Mouse (Mus musculus) midbrain, embryonic 13.5 days (tissue): Measurements from ENCODE around the gene Aire. TPM values are rescaled to one million over a fixed set of nuclear protein-coding genes. Genes with fewer than 3 reads are reported as not detected.
A peak's percentile ranks its signal among the peaks of the same experiment; 100 is the strongest.

Experiments
- ATAC-seq: fragments of 200-750 bp; cut with Nextera tagmentation; 2 replicates; pipeline ENCODE4 v1.8.0; 2017; ENCODE audit warnings: mild to moderate bottlenecking, moderate TSS enrichment, moderate library complexity
- H3K27ac ChIP-seq: fragments of 300-500 bp; sonication (generic); 2 replicates; pipeline ENCODE4 v1.5.1; 2015; ENCODE audit warnings: inconsistent platforms, mild to moderate bottlenecking, moderate library complexity
- H3K27me3 ChIP-seq: fragments of 300-500 bp; sonication (generic); 2 replicates; pipeline ENCODE4 v1.6.1; 2015; ENCODE audit warnings: mild to moderate bottlenecking, inconsistent platforms
- H3K36me3 ChIP-seq: fragments of 300-500 bp; sonication (generic); 2 replicates; pipeline ENCODE4 v1.6.1; 2015; ENCODE audit warnings: mild to moderate bottlenecking, inconsistent platforms
- H3K4me1 ChIP-seq: fragments of 300-500 bp; sonication (generic); replicated peaks from 2 replicates; pipeline ENCODE4 v1.6.1; 2015; ENCODE audit warnings: inconsistent platforms
- H3K4me2 ChIP-seq: fragments of 300-500 bp; sonication (generic); replicated peaks from 2 replicates; pipeline ENCODE4 v1.6.1; 2015; ENCODE audit warnings: moderate library complexity, mild to moderate bottlenecking, inconsistent platforms
- H3K4me3 ChIP-seq: fragments of 300-500 bp; sonication (generic); replicated peaks from 2 replicates; pipeline ENCODE4 v1.5.1; 2015; ENCODE audit warnings: mild to moderate bottlenecking, inconsistent platforms
- H3K9ac ChIP-seq: fragments of 300-500 bp; sonication (generic); replicated peaks from 2 replicates; pipeline ENCODE4 v1.6.1; 2015; ENCODE audit warnings: mild to moderate bottlenecking, inconsistent platforms
- H3K9me3 ChIP-seq: fragments of 300-500 bp; sonication (generic); 2 replicates; pipeline ENCODE4 v1.6.1; 2016; ENCODE audit warnings: mild to moderate bottlenecking, inconsistent platforms
- WGBS: fragments of 180-500 bp; shearing (Covaris S2); methylation state at CpG from one replicate; pipeline ENCODE4 v1.1.7; 2015; 5-methylcytosine and 5-hydroxymethylcytosine counted together
- polyA plus RNA-seq: library from polyadenylated mRNA; unstranded; fragments of >200 nt; fragmentation: Nextera tagmentation; extraction: Ambion mirVana; gene quantifications from 2 replicates; pipeline ENCODE4 v1.2.1, GENCODE M21; 2015

The Aire gene
- 0.10 and 0.24 TPM in 2 replicates for polyA plus RNA-seq

DNA sequence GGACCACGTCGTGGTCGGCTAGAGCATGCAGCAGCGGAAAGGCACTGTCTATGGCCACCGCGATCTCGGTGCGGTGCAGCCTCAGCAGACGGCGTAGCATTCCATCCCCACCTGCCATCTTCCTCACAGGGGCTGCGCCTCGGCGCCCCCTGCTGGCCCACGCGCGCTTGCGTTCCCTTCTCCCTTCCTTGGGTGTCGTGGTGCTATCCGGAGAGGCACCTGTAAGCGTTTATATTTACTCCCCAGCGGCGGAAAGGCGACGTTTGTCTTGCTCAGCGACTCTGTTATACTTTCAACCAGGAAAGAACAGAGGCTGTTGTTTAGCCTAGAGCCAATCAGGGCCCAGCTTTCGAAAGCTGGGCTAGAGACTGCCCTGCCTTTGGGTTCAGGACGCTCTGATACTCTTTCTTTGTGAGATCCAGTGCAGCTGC, at the start of gene Aire:
Gene Aire, minus strand, starts transcription at position 205 of the 431 bp plus-strand sequence.
- H3K4me1 ChIP-seq = peaks cover 7% of the 10 kb centered on the region; the same call in 1 of the 2 replicates
- peak within 1 kb of the TSS; percentile 55 for H3K4me2 ChIP-seq
- WGBS = 1% methylated on average over 27 of the region's 27 CpGs
- H3K36me3 ChIP-seq = no peaks in the 10 kb centered on the region
- H3K9ac ChIP-seq = no peak within 1 kb of the TSS; the same call in 1 of the 2 replicates
- H3K9me3 ChIP-seq = no peaks in the 10 kb centered on the region
- H3K4me3 ChIP-seq = peak within 1 kb of the TSS; percentile 24
- H3K27me3 ChIP-seq = no peaks in the 10 kb centered on the region
- peak; percentile 81 for ATAC-seq
- H3K27ac ChIP-seq = no peak within 1 kb of the TSS

DNA sequence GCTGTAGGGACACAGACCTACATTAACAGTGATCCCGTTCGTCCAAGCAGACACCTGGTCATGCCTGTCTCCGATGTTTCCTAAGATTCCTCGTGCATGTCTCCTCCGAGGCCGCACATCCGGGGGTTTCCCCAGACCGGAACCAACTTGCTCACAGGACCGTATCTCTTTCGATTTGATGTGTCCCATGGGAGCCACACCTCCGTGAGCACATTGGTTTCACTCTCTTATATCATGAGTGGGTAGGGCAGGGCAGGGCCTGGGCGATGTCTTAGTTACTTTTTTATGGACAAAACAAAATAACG, 49.3 kb upstream of the Aire start:
- Histone ChIP-seq H3K9me3 (no peaks in the 10 kb centered on the region), H3K4me3 (no peak overlapping the region), H3K9ac (no peak overlapping the region), H3K4me2 (no peak overlapping the region), H3K36me3 (no peaks in the 10 kb centered on the region), H3K4me1 (no peaks in the 10 kb centered on the region), H3K27me3 (no peaks in the 10 kb centered on the region), H3K27ac (no peak overlapping the region)
- 91% methylated on average over 13 of the region's 13 CpGs for WGBS
- no peak for ATAC-seq

DNA sequence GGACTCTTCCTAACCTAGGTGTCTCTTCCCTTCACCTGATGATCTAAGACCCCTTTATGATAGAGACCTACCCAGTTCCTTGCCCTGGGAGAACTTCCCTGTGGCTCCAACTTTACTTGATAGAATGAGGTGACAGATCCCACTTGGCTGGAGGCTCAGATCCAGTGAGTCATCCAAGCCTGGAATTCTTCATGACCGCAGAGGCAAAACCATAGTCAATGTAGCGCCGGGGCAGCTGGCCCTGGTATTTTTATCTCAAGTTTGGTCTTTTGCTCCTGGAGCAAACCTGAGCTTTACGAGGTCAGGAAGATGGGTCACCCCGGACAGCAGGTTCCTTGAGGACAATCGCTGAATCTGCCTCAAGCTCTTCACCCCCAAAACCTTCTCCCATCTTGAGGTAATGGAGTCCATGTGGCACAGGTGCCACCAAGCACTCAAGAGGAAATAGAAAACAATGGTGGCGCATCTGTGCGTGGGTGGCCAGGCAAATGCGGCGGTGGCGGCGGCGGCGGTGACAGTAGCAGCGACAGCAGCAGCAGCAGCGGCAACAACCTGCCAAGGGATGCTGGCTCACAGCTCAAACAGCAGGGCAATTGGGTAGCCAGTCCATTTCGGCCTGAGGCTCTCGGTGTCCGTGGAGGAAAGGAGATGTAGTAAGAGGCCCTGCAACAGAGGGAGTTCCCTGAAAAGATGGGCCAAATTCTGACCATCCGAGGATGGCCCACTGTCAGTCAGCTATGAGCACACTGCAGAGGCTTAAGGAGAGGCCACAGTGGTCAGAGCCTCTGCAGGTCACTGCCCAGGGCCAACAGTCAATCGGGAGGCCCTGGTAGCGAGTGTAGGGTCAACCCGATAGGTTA, 48.7 kb upstream of the Aire start:
- no peaks in the 10 kb centered on the region for H3K36me3 ChIP-seq
- no peak overlapping the region for H3K4me2 ChIP-seq
- no peak overlapping the region for H3K27ac ChIP-seq
- H3K4me3 ChIP-seq = no peak overlapping the region
- H3K9ac ChIP-seq = no peak overlapping the region
- H3K9me3 ChIP-seq = no peaks in the 10 kb centered on the region
- ATAC-seq = no peak
- H3K4me1 ChIP-seq = no peaks in the 10 kb centered on the region
- H3K27me3 ChIP-seq = no peaks in the 10 kb centered on the region
- WGBS = 89% methylated on average over 23 of the region's 23 CpGs

DNA sequence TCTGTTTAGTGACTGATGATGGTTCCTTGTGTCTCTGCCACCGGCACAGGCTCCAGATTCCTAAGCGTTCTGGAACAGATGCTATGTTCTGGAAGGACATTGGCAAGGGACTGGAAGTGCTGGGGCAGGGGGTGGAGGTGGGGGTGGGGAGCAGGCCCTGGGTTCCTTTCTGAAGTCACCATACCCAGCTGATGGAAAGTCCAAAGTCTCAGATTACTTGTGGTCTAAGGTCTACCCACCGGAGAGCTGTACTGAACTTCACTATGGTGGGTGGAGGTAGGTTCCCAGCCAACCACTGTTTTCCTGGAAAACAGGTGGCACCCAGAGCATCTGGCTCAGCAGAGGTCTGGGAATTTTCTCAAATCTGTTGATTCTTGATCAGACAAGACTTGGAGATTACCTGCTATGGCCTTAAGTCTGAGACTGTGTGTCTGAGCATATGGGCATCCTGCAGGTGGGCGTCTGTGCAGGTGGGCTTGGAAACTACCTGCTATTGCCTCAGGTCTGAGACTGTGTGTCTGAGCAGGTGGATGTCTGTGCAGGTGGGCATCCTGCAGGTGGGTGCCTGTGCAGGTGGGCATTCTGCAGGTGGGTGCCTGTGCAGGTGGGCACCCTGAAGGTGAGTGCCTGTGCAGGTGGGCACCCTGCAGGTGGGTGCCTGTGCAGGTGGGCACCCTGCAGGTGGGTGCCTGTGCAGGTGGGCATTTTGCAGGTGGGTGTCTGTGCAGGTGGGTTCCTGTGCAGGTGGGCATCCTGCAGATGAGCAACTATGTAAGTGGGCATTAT, 47.5 kb upstream of the Aire start:
- H3K27ac ChIP-seq = no peak overlapping the region
- no peak overlapping the region for H3K4me2 ChIP-seq
- no peak overlapping the region for H3K4me3 ChIP-seq
- WGBS = 88% methylated on average over 4 of the region's 4 CpGs
- H3K9ac ChIP-seq = no peak overlapping the region
- H3K27me3 ChIP-seq = no peaks in the 10 kb centered on the region
- no peaks in the 10 kb centered on the region for H3K36me3 ChIP-seq
- H3K4me1 ChIP-seq = no peaks in the 10 kb centered on the region
- no peaks in the 10 kb centered on the region for H3K9me3 ChIP-seq
- ATAC-seq = no peak

DNA sequence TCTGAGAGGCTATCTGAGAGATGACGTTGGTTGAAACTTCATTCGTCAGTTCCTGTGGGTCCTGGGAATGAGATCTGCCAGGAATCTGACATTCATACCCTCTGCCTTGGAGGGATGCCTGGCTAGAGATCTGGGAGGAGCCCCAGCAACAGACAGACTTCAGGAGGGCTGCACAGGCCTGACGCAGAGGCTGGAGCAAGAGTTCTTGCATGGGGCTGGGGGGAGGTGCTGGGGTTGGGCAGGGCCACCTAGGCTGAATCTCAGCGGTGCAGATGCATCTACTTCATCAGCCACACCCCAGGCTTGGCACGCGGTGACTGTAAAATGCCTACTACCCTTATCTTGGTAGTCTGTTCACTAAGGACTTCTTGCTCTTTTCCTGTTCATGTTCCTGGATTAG, 46.8 kb upstream of the Aire start:
- no peak overlapping the region for H3K27ac ChIP-seq
- WGBS = 71% methylated on average over 6 of the region's 6 CpGs
- H3K4me1 ChIP-seq = no peaks in the 10 kb centered on the region
- H3K27me3 ChIP-seq = no peaks in the 10 kb centered on the region
- no peak for ATAC-seq
- no peak overlapping the region for H3K4me3 ChIP-seq
- no peak overlapping the region for H3K9ac ChIP-seq
- no peaks in the 10 kb centered on the region for H3K9me3 ChIP-seq
- H3K4me2 ChIP-seq = no peak overlapping the region
- H3K36me3 ChIP-seq = no peaks in the 10 kb centered on the region

DNA sequence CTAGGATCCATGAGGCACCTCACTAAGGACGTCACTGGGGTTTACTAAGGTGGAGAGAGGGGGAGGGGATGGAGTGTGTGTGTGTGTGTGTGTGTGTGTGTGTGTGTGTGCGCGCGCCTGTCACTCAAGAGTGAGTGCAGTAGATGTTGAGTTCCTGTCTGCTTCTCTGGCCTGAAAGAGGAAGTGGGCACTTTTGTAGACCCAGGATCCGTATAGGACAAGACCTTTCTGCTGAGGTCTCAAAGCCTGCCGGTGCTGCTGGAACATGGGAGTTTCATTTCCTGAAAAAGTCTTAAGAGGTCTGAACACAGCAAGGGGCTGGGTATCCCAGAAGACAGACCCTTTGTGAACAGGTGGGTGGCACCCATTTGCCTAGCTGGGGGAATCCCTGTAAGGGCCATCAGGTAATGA, 43.7 kb upstream of the Aire start:
- no peak overlapping the region for H3K9ac ChIP-seq
- H3K9me3 ChIP-seq = no peaks in the 10 kb centered on the region
- 89% methylated on average over 6 of the region's 6 CpGs for WGBS
- no peaks in the 10 kb centered on the region for H3K4me1 ChIP-seq
- no peak overlapping the region for H3K27ac ChIP-seq
- H3K27me3 ChIP-seq = no peaks in the 10 kb centered on the region
- no peak for ATAC-seq
- no peak overlapping the region for H3K4me3 ChIP-seq
- H3K36me3 ChIP-seq = no peaks in the 10 kb centered on the region
- no peak overlapping the region for H3K4me2 ChIP-seq

DNA sequence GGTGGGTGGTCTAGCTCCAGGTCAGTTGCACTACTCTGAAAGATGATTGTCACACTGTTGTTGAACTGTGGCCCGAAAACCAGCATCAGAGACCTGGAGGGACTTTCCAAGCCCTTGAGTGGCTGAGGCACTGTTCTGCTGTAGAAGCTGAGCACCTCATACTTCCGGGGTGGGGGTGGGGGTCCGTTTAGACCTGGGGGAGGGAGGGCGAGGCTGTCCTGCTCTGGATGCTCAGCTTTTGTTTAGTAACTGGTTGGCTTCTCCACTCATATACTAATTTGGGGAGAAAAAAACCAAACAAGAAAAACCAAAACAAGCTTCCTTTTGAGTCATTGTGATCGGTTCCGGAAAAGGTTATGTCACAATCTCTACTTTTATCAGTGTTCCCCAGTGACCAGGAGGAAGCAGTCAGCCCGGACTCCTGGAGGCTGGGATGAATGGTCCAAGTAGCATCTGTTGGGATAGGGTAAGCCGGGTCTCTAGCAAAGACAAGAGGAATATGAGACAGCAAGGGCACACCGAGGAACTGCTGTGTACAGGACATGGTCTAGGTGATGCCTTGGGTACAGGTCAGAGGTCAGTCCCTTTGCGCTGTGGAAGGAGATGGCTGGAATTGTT, 43.1 kb upstream of the Aire start:
- H3K27me3 ChIP-seq = no peaks in the 10 kb centered on the region
- 87% methylated on average over 10 of the region's 10 CpGs for WGBS

DNA sequence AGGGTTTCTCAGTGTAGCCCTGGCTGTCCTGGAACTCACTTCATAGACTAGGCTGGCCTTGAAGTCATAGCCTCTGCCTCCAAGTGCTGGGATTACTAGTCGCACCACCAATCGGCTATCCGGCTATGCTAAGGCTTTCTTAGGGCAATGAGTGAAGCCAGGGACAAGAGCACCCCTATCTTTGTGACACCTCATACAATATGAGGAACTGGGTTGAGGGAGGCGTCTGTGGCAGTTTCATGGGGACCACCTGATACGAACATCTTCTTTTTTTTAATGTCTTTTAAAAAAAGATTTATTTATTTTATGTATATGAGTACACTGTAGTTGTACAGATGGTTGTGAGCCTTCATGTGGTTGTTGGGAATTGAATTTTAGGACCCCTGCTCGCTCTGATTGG, 42.3 kb upstream of the Aire start:
- H3K27ac ChIP-seq = no peak overlapping the region
- no peaks in the 10 kb centered on the region for H3K36me3 ChIP-seq
- no peaks in the 10 kb centered on the region for H3K9me3 ChIP-seq
- no peaks in the 10 kb centered on the region for H3K4me1 ChIP-seq
- no peaks in the 10 kb centered on the region for H3K27me3 ChIP-seq
- ATAC-seq = no peak
- no peak overlapping the region for H3K9ac ChIP-seq
- 92% methylated on average over 6 of the region's 6 CpGs for WGBS
- no peak overlapping the region for H3K4me3 ChIP-seq
- no peak overlapping the region for H3K4me2 ChIP-seq

More for the DNA sequence above, 43.1 kb upstream of the Aire start:
- Histone ChIP-seq H3K9ac (no peak overlapping the region), H3K4me3 (no peak overlapping the region), H3K27ac (no peak overlapping the region), H3K9me3 (no peaks in the 10 kb centered on the region), H3K4me2 (no peak overlapping the region), H3K4me1 (no peaks in the 10 kb centered on the region), H3K36me3 (no peaks in the 10 kb centered on the region)
- ATAC-seq = no peak

DNA sequence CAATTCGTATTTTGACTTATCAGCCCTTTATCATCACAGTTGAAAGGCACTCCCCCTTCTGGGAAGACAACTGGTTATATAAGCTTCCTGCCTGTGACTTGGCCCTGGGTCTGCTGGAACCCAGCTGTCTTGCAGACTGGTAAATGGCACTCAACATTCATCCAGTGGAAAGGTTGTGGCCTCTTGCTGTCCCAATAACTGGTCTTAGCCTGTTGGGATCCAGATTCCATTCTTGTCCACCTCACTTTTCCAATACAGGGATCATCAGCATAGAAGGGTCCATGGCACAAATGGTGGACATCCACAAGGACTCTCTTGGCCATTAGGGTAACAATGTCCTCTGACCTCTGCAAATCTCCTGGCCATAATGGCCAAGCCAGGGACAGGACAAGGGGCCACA, 40.7 kb upstream of the Aire start:
- H3K4me1 ChIP-seq = no peaks in the 10 kb centered on the region
- ATAC-seq = no peak
- H3K9me3 ChIP-seq = no peaks in the 10 kb centered on the region
- H3K27ac ChIP-seq = no peak overlapping the region
- H3K27me3 ChIP-seq = no peaks in the 10 kb centered on the region
- no peak overlapping the region for H3K4me2 ChIP-seq
- 70% methylated on average over 1 of the region's 1 CpGs for WGBS
- H3K36me3 ChIP-seq = no peaks in the 10 kb centered on the region
- no peak overlapping the region for H3K9ac ChIP-seq
- H3K4me3 ChIP-seq = no peak overlapping the region

DNA sequence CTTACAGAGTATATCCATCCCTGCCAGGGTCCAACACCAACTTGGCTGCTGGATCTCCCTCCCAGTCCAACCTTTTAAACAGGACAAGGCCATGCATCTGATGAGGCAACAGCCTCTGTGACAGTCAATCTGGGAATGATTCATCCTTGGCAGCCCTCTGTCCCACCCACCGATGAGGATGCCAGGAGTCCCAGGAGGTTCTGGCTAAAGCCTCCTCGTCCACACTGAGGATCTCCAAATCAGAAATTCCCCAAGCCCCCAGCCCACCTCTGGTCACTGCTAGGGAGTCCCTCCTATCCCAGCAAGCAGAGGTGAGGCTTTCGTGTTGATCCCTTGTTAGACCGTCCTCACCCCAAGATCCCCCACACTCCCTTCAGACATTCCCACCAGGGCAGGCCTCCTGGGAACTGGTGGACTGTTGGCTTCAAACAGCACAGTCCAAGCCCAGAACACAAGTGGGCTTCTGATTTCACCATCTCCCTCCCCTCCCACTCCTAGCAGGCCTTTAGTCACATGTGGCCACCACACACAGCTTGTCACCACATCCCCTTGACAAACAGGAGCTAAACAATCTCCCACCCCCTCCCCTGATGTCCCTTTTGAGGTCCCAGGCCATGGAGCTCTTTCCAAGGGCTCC, 36.7 kb upstream of the Aire start:
- Histone ChIP-seq H3K27me3 (no peaks in the 10 kb centered on the region), H3K9ac (no peak overlapping the region), H3K27ac (no peak overlapping the region), H3K36me3 (no peaks in the 10 kb centered on the region), H3K4me2 (no peak overlapping the region), H3K9me3 (no peaks in the 10 kb centered on the region), H3K4me1 (no peaks in the 10 kb centered on the region), H3K4me3 (no peak overlapping the region)
- WGBS = 90% methylated on average over 4 of the region's 4 CpGs
- no peak for ATAC-seq

DNA sequence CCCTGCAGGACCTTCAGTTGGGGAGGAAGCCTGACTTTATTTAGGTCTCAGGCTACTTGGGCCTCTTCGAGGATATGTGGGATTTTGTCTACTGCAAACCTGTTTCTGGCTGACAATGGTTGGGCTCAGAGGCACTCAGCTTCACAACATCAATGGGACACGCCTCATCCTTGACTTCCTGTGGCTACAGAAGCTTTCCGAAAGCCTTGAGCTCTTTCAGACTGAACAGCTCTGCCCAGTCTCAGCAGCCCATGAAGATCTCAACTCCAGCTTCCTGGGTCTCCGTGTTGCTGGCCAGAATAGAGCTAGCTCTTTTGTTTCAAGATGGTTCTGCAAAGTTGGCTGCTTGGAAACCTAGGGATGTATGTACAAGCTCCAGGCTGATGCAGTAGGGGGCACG, 34.9 kb upstream of the Aire start:
- Histone ChIP-seq H3K27ac (no peak overlapping the region), H3K4me2 (no peak overlapping the region), H3K36me3 (no peaks in the 10 kb centered on the region), H3K4me1 (no peaks in the 10 kb centered on the region), H3K4me3 (no peak overlapping the region), H3K9ac (no peak overlapping the region), H3K9me3 (no peaks in the 10 kb centered on the region), H3K27me3 (no peaks in the 10 kb centered on the region)
- ATAC-seq = no peak
- WGBS = 82% methylated on average over 5 of the region's 5 CpGs

DNA sequence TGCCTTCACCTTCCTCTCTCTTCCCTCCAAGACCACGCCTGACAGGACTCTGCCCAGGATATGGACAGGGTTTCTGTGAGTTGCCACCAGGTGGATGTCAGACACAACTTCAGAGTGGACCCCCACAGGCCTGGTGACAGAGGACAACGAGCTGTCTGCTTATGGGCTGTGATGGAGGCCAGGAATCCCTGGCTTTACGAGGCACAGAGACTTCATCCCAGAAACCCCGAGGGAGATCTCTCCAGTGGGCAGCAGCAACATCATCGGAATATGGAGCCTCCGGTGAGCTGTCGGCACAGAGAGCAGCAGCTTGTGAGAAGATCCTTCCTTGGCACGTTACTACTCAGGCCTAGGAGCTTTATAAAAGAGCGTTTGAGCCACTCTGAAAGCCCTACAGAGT, 34.5 kb upstream of the Aire start:
- WGBS = 83% methylated on average over 9 of the region's 9 CpGs
- H3K4me2 ChIP-seq = no peak overlapping the region
- no peaks in the 10 kb centered on the region for H3K27me3 ChIP-seq
- no peaks in the 10 kb centered on the region for H3K4me1 ChIP-seq
- H3K9ac ChIP-seq = no peak overlapping the region
- H3K9me3 ChIP-seq = no peaks in the 10 kb centered on the region
- no peak overlapping the region for H3K4me3 ChIP-seq
- no peak overlapping the region for H3K27ac ChIP-seq
- H3K36me3 ChIP-seq = no peaks in the 10 kb centered on the region
- no peak for ATAC-seq
